Mouse (Mus musculus) retina, embryonic 14.5 days (tissue): Measurements from ENCODE around the gene Cbfa2t2.
"Not testable (repeated sequence)": the region's sequence is repeated elsewhere in the genome, so short reads cannot be mapped to it uniquely, and the experiment has no call there.

Experiments
- DNase-seq: peaks from one replicate; pipeline ENCODE4 v3.0.0-alpha.2; 2015; ENCODE audit warnings: low spot score

Cbfa2t2 gene

GRCm38 (mm10) chr2:154474251-154475061, 38.2 kb downstream of the Cbfa2t2 start:
- no peak for DNase-seq

DNA sequence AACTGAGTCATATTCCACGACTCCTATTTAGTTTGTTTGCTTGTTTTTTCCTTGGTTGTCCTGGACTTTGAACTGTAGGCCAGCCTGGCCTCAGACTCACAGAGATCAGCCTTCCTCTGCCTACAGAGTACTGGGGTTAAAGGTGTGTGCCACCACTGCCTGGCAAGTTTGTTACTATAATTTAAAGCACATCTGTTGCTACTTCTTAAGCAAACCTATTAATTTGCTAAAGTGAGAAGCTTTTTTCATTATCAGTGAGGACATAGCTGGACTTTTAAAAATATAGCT, 38.7 kb downstream of the Cbfa2t2 start:
- no peak for DNase-seq

GRCm38 (mm10) chr2:154475861-154476260, 39.6 kb downstream of the Cbfa2t2 start:
- no peak for DNase-seq

- DNase-seq = no peak
Observed at GRCm38 (mm10) chr2:154477028-154477427, 40.7 kb downstream of the Cbfa2t2 start.

DNA sequence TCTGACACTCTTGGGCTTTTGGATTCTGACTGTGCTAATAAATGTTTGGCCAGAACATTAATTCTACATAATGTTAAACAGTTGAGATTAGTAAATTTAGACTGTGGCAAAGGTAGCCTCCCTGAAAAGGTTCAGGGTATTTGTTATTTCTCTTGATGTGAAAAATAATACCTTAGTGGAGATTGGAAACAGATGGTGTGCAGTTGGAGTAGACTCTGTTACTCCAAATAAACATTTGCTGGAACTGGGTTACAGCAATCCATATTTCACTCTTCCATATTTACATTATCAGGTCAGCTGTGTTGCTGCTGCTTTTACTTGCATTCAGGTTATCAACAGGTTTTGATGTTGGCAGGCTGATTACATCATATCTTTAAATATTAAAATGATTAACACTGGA, 55.5 kb downstream of the Cbfa2t2 start:
- no peak for DNase-seq

GRCm38 (mm10) chr2:154493559-154493958, 57.3 kb downstream of the Cbfa2t2 start:
- DNase-seq = not testable (repeated sequence)

- DNase-seq = no peak
Observed at GRCm38 (mm10) chr2:154495021-154495420, 58.7 kb downstream of the Cbfa2t2 start.

- DNase-seq = no peak
Observed at GRCm38 (mm10) chr2:154498571-154498970, 62.3 kb downstream of the Cbfa2t2 start.

DNA sequence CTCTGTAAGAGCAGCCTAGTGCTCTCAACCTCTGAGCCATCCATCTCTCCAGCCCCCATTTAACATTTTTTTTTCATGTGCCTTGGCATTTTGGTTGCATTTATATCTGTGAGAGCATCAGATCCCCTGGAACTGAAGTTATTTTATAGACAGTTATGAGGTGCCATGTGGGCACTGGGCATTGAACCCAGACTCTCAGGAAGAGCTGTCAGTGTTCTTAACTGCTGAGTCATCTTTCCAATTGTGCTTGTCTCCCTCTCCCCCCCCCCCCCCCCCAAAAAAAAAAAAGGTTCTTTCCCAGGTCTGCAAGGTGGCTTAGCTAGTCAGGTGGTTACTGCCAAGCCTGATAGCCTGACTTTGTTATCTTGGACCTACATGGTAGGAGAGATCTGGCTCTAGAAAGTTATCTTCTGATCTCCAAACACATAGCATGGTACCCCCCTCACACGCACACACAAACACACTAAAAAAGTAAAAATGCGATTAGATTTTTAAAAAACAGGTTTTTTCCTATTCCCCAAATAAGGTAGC, 63.5 kb downstream of the Cbfa2t2 start:
- DNase-seq = no peak

DNA sequence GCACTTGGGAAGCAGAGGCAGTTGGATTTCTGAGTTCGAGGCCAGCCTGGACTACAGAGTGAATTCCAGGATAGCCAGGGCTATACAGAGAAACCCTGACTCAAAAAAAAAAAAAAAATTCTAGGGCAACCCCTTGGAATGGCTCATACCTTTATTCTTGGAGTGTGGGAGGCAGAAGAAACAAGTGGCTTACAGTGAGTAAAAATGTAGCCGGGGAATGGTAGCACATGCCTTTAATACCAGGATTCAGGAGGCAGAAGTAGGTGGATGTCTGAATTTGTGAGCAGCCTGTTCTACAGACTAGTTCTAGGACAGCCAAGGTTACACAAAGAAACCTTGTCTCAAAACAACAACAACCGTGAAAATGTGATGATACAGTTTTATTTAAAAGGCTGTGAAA, 64.5 kb downstream of the Cbfa2t2 start:
- DNase-seq = no peak

GRCm38 (mm10) chr2:154507076-154507475, 70.8 kb downstream of the Cbfa2t2 start:
- no peak for DNase-seq

DNA sequence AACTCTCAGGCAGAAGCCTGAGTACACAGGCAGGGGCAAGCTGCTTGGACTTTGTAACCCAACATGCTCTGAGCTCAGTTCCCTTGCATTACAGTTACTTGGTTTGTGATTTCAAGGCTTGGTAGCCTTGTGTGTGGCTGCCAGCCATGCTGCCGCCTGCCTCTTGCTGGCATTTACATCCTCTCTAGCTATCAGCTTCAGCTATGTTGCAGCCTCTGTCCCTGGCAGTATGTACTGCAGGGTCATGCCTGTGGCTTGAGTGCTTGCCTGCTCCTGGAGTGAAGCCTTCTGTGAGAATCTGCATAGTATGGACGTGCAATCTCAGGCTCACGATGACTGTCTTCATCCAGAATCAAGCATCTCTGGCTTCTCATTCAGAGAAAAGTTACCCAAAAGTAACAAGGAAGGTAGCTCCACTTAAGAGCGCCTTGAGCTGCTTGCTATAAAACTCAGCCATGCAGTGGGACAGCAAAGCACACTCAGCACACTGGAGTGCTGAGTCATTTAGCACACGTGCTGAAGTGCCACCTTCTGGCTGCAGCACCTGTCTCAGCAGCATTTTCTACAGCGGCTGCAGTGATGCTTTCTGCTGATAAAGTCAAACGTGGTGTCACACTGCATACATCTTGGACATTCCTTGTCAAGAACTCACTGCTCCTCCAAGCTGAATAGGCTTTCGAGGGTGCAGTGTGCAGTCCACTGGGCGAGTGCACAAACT, 71.4 kb downstream of the Cbfa2t2 start:
- no peak for DNase-seq

- no peak for DNase-seq
Observed at GRCm38 (mm10) chr2:154508450-154508849, 72.2 kb downstream of the Cbfa2t2 start.

- DNase-seq = no peak
Observed at GRCm38 (mm10) chr2:154510141-154510540, 73.9 kb downstream of the Cbfa2t2 start.

DNA sequence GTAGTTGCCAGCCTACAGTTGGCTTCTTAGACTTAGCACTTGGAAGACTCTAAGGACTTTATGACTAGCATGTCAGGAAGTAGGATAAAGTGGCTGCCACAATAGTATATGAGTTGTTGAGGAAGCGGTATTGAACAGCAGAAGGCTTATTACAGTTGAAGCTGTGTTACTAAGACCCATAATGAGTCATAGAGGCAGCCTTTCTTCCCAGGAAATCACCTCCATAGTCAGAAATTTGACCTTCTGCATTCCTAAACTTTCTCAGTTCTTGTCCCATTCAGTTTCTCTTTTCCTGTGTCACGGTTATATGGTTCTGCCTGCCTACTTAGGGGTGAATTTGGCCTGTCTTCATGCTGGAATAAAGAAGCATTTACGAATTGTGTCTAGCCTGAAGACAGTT, 80.7 kb downstream of the Cbfa2t2 start:
- DNase-seq = no peak

DNA sequence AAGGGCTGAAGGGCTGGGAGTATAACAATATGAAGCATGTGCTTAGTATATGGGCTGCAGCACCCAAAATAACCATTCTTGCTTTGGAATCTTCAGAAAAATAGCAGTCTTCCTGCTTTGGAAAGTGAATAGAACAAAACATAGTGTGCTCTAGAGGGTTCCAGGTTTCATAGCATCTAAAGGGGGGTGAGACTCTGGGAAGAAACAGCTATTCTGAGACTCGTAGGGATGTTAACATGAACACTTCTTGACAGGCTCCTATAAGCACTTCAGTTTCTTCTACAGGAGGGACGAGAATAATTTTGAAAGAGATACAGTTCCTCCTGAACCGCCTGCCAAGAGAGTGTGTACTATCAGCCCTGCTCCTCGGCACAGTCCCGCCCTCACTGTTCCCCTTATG, 81.1 kb downstream of the Cbfa2t2 start:
- no peak for DNase-seq

GRCm38 (mm10) chr2:154521449-154521848, 85.2 kb downstream of the Cbfa2t2 start:
- no peak for DNase-seq

DNA sequence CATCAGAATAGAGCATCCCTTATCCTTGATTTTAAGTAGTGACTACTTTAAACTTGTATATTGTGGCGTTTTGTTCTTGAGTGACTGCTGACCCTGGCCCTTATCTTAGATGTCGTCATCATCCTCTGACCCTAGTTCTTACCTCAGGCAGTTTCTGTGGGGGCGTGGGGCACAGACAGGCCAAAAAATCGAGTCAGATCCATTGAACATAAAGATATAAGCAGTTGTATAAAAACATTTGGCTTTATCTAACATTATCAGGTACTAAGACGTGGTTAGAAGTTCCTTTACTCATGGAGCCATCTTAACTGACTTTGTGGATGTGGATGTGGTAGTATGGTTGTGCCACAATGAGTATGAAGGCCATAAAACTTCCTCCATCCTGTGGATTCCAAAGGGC, 86.1 kb downstream of the Cbfa2t2 start:
- DNase-seq = no peak

DNA sequence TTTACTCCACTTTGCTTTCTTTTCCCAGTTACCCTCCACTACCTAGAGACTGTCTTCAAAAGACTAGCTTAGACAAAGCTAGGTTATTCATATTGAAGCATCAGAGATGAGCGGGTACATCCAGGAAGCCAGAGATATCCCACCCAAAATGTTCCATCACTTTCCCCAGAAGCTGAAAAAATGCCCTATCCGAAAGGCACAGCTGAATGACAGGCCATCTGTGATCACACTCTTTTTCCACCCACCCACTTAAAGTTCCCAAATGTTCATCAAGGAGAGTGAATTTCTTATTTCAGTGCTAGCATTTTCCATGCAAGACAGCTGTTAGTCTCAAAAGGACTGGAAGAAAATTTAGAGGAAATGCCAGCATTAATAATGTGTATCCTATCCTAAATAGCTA, 89.0 kb downstream of the Cbfa2t2 start:
- DNase-seq = no peak

- DNase-seq = no peak
Observed at GRCm38 (mm10) chr2:154526531-154526930, 90.2 kb downstream of the Cbfa2t2 start.

GRCm38 (mm10) chr2:154532888-154533287, 96.6 kb downstream of the Cbfa2t2 start:
- DNase-seq = no peak

DNA sequence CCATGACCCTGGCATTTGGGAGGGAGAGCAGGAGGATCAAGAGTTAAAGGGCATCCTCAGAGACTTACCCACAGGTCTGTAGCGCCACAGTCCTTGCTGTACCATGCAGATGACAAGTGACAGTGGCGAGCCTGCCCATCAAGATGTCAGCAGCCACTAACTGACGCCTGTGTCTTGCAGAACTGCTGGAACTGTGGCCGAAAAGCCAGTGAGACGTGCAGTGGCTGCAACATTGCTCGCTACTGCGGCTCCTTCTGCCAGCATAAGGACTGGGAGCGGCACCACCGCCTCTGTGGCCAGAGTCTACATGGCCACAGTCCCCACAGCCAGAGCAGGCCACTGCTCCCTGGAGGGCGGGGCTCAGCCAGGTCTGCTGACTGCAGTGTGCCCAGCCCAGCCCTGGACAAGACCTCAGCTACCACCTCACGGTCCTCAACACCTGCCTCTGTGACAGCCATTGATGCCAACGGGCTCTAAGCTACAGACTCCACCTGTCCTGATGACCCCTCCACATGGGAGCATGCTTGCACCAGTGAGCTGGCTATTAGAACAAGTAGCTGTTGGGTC, 98.5 kb downstream of the Cbfa2t2 start:
- DNase-seq = no peak

DNA sequence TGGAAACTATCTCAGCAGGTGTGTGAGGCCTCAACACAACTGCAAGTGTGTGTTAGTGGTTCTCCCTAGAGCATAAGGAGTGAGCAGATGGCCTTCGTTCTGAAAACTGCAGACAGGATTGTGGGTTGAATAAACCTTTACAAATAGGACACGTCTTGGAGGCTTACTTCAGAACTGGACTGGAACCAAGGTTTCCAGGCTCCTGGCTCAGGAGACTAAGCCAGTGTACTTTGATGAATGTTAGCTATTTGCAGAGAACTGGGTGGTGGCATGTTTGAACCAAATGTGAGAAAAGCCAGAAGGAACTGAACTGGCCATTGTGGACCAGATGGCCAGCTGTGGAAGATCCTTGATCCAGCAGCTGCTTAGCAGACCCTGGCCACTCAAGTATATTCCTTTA, 102.0 kb downstream of the Cbfa2t2 start:
- DNase-seq = no peak
